Mouse (Mus musculus) c-Kit-positive CD71-positive TER-119-negative erythroid progenitor cells, embryonic 14.5 days (primary cell): ENCODE data around the gene Pou3f3.

Experiments
- DNase-seq: peaks from one replicate; pipeline ENCODE4 v3.0.0-alpha.2; 2013; ENCODE audit warnings: low read depth

Pou3f3 gene

DNA sequence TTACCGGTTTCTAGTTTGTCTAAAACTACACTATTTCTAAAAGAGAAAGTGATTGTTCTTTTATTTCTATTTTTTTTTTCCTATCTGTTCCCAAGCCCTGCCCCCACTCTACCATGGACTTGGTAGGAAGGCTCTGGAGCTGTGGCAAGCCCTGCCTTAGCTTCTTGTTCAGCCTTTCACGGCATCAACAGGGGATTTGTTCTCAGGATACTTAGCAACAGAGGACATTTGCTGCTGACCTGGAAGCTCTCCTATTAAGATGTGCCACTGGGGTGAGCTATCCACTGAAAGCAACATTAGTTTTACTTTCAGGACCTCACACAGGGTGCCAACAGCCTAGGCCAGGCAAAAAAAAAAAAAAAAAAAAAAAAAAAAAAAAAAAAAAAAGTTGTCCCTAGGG, 15.4 kb downstream of the Pou3f3 start:
- DNase-seq, result no peak

DNA sequence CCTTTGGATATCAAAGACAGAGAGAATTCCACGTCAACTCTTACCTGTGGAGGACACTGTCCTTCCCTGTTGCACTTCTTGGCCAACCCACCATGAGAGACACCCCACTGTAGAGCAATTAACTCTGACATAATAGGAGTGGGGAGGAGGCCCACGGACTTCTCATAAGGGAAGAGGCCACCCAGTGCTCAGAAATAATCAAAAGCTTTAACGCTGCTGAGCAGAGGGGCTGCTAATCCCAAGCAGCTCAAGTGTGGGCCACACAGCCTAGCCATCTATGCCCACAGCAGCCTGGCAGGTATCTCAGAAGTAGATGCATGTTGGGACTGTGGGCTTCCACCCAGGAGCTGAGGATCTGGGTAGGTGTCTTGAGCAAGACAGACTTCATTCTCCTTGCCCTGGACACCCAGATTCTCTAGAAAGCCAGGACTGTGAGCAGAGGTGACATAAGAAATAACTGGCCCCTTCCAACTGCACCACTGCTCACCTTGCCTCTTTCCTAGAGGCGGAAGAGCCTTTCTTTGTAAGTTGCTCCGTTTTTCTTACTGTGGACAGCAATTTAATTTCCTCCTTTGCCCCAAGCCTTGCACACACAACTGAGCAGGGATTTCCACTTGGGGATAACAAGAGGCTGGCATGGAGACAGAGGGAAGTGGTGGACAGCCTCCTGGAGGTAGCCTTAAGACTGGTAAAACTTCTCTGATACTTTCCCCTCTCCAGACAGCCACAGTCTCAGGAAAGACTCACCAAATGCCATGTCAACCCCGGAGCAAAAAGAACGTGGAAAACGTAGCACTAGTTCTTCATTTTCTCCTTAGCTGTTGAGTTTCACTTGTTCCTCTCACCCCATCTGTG, 16.1 kb downstream of the Pou3f3 start:
- DNase-seq, result no peak

DNA sequence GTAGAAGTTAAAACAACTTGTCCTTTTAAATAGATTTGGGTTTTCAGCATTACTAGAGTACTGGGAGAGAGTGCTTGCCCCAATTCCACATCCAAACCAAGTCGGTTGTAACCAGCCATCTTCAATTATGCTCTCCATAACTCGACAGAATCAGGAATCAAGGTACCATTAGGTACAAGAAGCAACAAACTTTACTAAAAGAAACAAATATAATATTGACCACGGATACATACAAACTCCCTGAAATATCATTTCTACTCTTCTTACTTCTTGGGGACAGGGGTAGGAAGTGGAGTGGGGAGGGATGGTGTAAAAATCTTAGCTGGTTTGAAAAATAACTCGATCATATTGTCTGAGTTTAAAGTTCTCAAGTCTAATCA, 16.7 kb downstream of the Pou3f3 start:
- no peak for DNase-seq

DNA sequence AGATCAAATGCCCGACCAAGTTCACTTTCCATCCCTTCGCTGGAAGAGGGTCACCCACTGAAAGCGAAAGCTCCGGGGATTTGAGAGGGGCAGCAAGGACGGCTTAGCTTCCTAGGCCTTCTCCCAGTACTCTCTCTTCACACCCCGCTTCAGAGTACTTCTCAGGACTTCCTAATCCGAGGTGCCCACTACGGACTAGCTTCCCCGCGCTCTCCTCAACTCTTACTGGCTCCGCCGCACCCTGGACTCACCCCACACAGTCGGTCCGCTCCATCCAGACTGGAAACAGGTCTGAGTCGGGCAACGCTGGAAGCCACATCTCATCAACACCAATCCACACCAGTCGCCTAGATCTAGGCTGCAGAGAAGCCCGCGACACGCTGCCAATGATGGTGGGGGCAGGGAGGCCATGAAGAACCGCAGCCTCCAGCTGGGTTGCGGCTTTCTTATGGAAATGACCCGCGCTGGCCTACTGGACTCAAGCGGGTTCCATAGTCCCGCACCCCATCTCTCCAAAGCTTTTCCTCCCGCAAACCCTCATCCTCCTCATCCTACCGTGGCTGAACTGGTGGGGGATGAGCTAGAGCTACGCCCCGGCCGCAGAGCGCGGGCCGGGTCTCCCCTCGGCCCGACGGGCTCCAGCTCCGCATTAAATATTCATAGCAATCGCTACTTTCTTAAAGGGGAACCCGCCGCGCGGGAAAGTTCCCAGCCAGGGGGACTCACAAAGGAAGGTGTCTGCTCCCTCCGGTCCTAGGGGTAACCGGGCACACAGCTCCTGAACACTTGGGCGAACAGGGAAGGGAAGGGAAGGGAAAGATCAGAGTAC, 17.8 kb downstream of the Pou3f3 start:
- no peak for DNase-seq

DNA sequence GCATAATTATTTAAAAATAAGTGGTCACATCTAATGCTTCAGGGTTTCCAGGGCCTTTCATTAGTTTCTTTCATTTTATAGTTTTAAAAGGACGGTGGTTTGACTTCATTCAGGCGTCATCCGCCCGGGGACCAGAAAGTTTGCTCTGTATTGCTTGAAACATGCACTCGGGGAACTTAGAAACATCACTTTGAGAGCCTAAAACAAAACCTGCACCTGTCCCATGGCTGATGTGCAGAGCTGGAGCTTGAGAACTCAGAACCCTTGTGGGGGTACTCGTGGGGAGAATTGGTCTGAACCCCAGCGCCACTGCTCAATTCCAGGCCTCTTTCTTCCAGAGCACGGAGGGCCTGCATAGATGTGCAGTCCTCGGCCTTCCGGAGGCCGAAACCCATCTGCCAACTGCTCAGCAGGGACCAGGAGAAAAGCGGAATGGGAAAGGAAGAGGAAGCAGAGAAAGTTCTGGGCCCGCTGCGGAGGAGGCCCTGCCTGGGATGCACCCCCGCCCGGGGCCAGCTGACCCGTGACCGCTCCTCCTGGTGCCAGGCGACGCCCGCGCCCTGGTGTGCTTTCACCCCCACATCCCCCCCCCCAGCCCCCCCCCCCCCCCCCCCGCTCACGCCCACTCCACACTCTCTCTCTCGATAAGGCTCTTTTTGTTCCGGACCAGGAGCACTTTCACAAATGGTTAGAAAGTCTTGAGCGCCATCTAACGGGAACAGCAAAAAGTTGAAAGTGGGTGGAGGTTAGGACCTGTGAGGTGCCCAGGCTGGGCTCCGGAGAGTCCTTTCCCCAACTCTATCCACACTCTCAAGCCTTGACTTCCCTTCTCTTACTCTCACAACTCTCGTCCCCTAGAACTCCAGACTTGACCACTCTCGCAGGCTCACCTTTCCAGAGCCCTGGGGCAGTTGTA, 18.7 kb downstream of the Pou3f3 start:
- DNase-seq, result no peak

DNA sequence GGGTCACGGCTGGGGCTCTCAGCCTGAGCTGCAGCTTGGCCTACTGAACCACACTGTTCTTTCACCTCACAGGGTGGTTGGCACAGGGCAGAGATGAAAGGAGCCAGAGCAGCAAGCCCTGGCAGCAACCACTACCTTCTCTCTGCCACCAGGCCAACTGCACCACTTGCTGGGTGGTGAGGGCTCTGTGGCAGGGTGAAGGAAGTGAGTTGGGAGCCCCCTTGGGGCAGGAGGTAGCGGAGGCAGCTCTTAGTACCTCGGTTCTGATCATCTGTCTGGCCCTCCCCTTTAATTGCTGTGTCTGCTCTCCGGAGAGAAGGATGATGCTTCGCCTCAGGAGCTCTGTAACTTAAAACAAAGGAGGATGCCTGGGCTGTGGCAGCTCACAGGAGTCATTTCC, 23.0 kb downstream of the Pou3f3 start:
- no peak for DNase-seq

DNA sequence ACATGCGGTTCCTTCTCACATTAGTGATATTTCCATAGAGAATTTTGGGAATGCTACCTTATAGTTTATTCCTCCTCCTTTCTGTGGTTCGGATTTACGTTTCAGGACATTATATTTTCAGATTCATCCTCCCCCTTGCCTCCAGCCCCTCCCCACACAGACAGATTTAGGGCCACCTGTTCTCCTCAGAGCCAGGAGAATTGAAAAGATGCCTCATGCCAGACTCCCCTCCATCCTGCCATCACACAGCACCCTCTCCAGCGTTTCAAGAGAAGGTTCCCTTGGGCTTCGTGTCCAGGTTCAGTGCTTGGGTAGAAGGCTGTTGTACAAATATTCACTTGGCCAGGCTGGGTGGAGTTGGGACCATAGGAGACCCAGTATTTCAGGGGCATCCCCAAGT, 25.8 kb downstream of the Pou3f3 start:
- no peak for DNase-seq

DNA sequence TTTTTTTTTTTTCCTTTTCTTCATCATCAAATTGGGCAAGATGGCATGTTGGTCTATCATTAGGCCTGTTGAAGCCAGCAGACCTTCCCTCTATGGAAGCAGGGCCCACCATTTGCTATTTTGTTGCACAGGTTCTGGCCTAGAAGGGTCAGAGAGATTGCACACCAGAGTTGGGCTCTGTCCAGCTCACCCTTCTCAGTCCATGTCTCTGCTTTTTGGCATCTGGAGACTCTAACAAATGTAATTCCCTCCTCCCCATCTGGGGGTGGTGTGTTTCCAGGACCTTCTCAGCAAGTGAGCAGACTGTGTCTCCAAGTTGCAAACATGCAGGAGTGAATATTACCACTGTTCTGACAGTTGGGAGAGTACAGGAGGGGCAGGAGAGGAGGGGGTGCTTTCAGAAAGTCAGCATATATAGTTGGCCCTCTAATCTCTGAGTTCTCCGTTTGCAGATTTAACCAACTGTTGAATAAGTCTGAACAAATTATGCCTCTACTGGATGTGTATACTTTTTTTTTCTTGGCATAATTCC, 28.3 kb downstream of the Pou3f3 start:
- no peak for DNase-seq

DNA sequence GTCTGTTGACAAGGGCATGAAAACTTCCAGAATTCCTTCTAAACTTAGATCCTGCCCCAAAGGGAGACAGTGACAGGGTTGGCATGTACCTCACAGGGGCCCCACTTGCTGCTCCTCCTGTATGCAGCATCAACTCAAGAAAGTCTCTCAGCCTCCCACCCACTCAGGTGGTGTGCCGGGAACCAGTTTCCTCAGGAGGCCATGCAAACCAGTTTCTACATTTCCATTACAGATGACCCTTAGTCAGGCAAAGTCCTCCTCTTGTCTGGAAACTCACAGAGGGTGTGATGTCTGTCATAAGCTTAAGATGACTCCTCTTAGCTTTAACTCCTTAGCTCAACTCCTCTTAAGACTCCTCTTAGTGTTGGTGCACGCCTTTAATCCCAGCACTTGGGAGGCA, 29.3 kb downstream of the Pou3f3 start:
- no peak for DNase-seq

DNA sequence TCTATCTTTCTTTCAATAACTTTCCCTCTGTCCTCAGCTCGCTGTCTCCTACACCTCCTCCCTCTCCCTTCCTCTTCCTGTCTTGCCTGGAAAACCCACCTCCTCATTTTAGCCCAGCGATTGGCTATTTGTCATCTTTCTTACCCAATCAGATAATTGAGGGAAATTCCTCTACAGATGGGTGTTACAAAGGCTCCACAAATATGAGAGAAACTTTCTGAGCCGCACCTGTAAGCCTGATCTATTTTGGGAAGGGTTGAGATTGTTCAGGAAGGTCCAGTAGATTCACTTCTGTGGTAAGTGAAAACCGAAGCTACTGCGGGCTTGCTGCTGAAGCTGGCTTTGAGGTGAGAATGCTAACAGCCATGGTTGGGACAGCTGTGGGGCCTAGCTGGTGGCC, 31.6 kb downstream of the Pou3f3 start:
- no peak for DNase-seq

DNA sequence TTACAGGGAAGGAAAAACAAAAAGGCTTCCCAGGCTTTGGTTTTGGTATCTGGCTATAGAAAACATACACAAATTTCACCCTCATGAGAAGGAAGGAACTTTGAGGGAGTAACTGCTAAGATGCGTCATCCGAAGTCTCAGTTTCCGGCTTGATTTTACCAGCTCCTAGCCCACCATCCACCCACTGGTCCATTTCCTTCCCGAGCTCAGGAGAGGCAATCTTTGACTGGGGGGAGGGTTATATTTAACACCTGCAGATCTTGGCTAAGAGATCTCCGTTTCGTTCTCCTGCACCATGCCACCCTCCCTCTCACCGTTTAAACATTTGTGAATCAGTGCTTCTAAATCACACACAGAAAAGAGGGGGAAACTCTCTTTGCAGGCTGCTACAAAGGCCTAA, 32.1 kb downstream of the Pou3f3 start:
- no peak for DNase-seq

DNA sequence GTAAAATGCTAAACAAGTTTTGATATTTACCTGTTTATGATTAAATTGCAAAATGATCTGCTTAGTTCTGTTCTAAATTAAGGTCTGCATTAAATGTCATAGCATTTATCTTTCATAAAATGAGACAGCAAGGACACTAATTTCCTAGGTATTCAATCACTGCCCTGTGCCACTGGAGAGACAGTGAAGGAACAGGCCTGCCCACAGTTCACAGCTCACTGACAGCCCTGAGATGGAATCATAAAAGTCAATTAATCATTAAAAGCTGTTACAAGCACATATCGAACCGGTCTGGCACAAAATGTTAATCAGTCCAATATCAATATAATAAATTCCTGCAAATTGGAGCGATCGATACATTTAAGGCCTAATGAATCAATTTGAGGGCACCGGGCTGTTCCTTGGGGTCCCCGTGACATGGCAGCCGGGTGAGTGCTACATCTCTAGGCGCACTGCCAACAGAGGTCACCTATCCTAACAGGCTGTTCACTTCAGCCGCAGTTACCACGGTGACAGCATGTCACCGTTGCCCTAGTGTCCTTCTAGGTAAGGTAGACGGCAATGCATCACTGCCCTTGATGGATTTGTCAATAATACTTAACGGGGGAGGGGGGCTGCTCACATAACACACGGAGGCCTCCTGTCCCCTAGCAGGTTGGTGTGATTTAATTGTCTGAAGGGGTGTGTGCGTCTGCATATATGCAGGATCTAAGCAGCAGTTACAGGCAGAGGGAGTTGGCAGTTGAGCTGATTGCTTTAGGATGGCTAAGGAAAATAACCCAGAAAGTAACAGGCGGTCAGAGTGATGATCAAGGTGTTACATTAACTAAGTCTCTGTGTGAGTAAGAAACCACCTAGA, 46.0 kb downstream of the Pou3f3 start:
- DNase-seq, result no peak

DNA sequence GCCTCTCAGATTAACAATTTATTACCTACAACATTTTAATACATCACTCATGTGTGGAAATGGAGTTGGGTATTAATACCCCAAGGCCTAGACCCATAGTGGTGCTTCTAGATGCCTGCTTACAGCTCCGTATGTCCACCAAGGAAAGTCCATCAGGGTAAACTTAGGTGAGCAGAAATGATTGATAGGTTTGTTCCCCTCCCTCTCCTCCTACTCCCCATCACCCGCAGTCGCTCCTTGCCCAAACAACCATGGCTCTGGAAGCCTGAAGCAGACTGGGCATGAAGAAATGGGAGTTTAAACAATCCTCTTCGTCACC, 46.6 kb downstream of the Pou3f3 start:
- DNase-seq, result no peak

DNA sequence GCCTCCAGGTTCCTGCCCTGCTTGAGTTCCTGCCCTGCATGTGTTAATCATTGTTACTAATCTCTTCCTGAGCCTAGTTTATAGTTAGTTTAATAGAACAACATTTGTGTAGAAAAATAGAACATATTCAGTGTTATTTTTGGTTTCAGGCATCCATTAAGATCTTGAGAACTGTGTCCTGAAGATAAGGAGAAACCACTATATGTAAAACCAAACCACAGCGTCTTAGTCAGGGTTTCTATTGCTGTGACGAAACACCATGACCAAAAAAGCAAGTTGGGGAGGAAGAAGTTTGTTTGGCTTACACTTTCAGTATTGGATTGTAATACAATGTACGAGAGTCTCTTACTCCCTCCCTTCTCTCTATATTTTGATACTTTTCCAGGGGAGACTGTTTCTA, 49.5 kb downstream of the Pou3f3 start:
- no peak for DNase-seq

DNA sequence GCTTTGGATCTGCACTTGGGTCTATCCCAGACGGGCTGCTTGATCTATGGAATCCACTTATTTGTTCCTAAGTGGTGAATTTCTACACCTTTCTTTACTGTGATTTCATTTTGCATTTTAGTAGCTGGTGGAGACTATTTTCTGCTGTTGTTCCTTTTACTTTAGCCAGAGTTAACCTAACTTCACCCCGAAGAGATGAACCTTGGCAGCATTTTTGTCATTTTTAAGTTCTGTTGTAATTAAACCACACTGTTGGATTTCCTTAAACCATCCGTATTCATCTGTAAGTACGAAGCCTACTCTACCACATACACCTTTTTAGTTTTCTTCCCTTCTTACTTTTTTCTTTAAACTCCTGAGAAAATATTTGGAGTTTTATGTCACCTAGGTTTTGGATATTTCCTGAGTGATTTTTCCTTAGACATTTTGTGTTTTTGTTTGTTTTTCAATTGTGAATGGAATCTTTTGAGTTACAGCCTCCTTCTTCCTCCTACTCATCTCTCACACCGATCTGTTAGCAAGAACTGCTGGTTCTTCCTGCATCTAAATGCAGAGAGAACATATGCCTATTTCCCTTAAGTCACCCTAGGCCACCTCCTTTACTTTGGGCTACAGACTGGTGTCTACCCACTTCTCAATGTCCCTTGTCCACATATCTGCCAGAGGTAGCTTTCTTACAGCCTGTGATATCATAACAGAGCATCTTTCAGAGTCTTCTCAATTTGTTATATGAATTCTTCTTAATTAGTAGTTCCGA, 54.1 kb downstream of the Pou3f3 start:
- DNase-seq, result no peak
